Mouse (Mus musculus) cerebellum, postnatal 25 days (tissue): Measurements from ENCODE around the gene Nrl.

Experiments used
- DNase-seq, 2 experiments: peaks; one replicate each; pipeline ENCODE4 v3.0.0; 2021; ENCODE audit warnings: mixed read lengths in 2 of 2

Nrl gene

GRCm38 (mm10) chr14:55479629-55480028 is 45.2 kb downstream of the Nrl start:
- DNase-seq, result no peak

GRCm38 (mm10) chr14:55478651-55479599 is 45.9 kb downstream of the Nrl start, which contains the start of gene Dhrs4:
Gene Dhrs4, plus strand, starts transcription at chr14:55478758.
- DNase-seq, result peak; percentile 82 to 85

GRCm38 (mm10) chr14:55477829-55478228 is 47.0 kb downstream of the Nrl start:
- DNase-seq, result no peak

- DNase-seq, result no peak
These were observed 47.4 kb downstream of the Nrl start for GRCm38 (mm10) chr14:55477421-55477820.

DNA sequence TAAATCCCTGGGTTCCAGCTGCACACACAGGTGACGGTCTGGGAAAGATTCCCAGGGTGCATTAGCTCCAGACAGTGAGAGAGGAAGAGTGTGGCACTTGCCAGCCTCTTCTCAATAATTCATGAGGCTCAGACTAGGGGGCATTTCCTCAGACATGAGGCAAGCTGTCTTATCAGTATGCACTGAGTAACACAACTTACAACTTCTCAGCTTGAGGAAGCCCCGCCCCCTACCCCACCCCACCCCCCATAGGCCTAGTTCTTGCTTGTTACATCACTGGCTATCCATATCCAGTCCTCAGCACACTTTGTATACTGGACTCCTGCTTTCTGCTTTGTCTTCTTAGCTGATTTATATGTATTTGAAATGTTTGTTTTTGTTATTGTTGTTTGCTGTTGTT is 49.1 kb downstream of the Nrl start:
- no peak for DNase-seq

GRCm38 (mm10) chr14:55470806-55471205 is 54.0 kb downstream of the Nrl start:
- DNase-seq, result no peak

GRCm38 (mm10) chr14:55469821-55470220 is 55.0 kb downstream of the Nrl start:
- DNase-seq, result no peak

DNA sequence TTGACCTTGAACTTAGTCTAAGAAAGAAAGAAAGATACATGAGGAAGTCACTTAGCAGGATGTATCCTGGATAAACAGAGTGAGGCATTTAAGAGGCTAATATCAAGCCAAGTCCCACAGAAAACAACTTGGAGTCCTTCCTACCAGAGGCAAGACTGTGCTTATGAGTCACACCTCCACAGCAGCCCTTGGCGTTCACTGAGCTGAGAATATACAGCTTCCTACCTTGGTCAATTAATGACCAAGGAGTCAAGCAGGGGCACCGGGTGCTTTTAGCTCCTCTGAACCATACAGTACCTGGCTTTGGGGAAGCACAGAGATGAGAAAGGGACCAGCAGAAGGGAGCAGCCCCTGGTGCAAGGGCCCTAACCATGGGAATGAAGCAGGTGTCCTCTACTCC is 55.7 kb downstream of the Nrl start:
- DNase-seq, result no peak
